Mouse (Mus musculus) liver, embryonic 15.5 days (tissue): Measurements from ENCODE around the gene Atg4a-ps. TPM values are rescaled to one million over a fixed set of nuclear protein-coding genes. Genes with fewer than 3 reads are reported as not detected.

ENCODE experiments used
- ATAC-seq: fragments of 200-750 bp; cut with Nextera tagmentation; 2 replicates; pipeline ENCODE4 v1.8.0; 2017; ENCODE audit warnings: moderate number of reproducible peaks, mild to moderate bottlenecking, moderate library complexity; ENCODE audit not compliant: insufficient read depth
- H3K27ac ChIP-seq: fragments of 300-500 bp; sonication (generic); replicated peaks from 2 replicates; pipeline ENCODE4 v1.5.1; 2015; ENCODE audit warnings: mild to moderate bottlenecking, inconsistent platforms
- H3K27me3 ChIP-seq: fragments of 300-500 bp; sonication (generic); 2 replicates; pipeline ENCODE4 v1.6.1; 2015; ENCODE audit warnings: mild to moderate bottlenecking, inconsistent platforms
- H3K36me3 ChIP-seq: fragments of 300-500 bp; sonication (generic); replicated peaks from 2 replicates; pipeline ENCODE4 v1.6.1; 2015; ENCODE audit warnings: moderate library complexity, mild to moderate bottlenecking, inconsistent platforms
- H3K4me1 ChIP-seq: fragments of 300-500 bp; sonication (generic); replicated peaks from 2 replicates; pipeline ENCODE4 v1.6.1; 2015; ENCODE audit warnings: inconsistent platforms
- H3K4me2 ChIP-seq: fragments of 300-500 bp; sonication (generic); 2 replicates; pipeline ENCODE4 v1.6.1; 2015; ENCODE audit warnings: moderate library complexity, mild to moderate bottlenecking, inconsistent platforms
- H3K4me3 ChIP-seq: fragments of 300-500 bp; sonication (generic); replicated peaks from 2 replicates; pipeline ENCODE4 v1.5.1; 2015; ENCODE audit warnings: mild to moderate bottlenecking, inconsistent platforms
- H3K9ac ChIP-seq: fragments of 300-500 bp; sonication (generic); 2 replicates; pipeline ENCODE4 v1.6.1; 2015; ENCODE audit warnings: moderate library complexity, mild to moderate bottlenecking, inconsistent platforms
- H3K9me3 ChIP-seq: fragments of 300-500 bp; sonication (generic); replicated peaks from 2 replicates; pipeline ENCODE4 v1.6.1; 2016; ENCODE audit warnings: inconsistent platforms
- WGBS: fragments of 180-500 bp; shearing (Covaris S2); methylation state at CpG from one replicate; pipeline ENCODE4 v1.1.7; 2015; ENCODE audit warnings: mixed read lengths; ENCODE audit not compliant: insufficient replicate concordance; 5-methylcytosine and 5-hydroxymethylcytosine counted together
- microRNA-seq: library from miRNA; unstranded; fragments of <30 nt; microRNA quantifications from one replicate; pipeline ENCODE4, GENCODE M21; 2016
- polyA plus RNA-seq: library from polyadenylated mRNA; unstranded; fragments of >200 nt; fragmentation: Nextera tagmentation; extraction: Ambion mirVana; gene quantifications from 2 replicates; pipeline ENCODE4 v1.2.1, GENCODE M21; 2015

Gene Atg4a-ps
- polyA plus RNA-seq, 1 experiment from 2014 or later, result 0.15 TPM

DNA sequence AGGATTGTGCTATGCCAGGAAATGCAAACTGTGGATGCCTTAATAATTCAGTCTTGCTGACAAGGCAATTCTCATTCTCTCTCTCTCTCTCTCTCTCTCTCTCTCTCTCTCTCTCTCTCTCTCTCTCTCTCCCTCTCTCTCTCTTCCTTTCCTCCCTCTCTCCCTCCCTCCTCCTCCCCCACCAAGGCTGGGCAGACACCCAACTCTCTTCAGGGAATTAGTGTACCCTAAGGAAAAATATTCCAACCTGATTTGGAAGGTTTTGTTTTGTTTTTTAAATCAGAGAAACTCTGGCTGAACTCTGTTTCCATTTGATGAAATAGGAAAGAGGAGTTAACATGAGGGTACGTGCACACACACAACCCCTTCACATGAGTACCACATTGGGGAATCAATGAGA is 44.3 kb downstream of the Atg4a-ps start:
- WGBS, result 57% methylated on average over 1 of the region's 1 CpGs
- no peaks in the 10 kb centered on the region for H3K27me3 ChIP-seq
- no peak overlapping the region for H3K27ac ChIP-seq
- no peak for ATAC-seq
- no peaks in the 10 kb centered on the region for H3K4me1 ChIP-seq
- H3K9me3 ChIP-seq, result no peaks in the 10 kb centered on the region
- H3K9ac ChIP-seq, result no peak overlapping the region
- no peak overlapping the region for H3K4me2 ChIP-seq
- H3K36me3 ChIP-seq, result no peaks in the 10 kb centered on the region
- no peak overlapping the region for H3K4me3 ChIP-seq

DNA sequence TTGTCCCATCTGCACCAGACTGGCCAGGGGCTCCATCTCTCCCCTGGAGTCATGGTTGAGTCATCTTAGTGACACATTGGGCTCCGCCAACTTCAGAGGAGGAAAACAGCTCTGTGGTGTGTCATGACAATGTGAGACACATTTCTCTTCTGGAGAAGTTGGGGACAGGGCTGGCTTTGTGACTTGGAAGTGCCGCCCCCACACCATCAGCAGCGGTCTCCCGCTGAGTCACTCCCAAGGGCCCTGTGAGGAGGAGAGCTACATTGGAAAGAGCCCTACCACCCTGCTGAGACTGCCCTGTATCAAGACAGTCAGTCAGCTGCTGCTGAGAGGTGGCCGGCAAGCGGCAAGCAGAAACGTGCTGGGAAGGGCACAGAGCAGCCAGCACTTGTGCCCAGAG is 44.9 kb downstream of the Atg4a-ps start:
- Histone ChIP-seq H3K9me3 (no peaks in the 10 kb centered on the region), H3K4me1 (no peaks in the 10 kb centered on the region), H3K4me2 (no peak overlapping the region), H3K36me3 (no peaks in the 10 kb centered on the region), H3K9ac (no peak overlapping the region), H3K27ac (no peak overlapping the region), H3K4me3 (no peak overlapping the region), H3K27me3 (no peaks in the 10 kb centered on the region)
- WGBS, result 44% methylated on average over 7 of the region's 7 CpGs
- no peak for ATAC-seq

DNA sequence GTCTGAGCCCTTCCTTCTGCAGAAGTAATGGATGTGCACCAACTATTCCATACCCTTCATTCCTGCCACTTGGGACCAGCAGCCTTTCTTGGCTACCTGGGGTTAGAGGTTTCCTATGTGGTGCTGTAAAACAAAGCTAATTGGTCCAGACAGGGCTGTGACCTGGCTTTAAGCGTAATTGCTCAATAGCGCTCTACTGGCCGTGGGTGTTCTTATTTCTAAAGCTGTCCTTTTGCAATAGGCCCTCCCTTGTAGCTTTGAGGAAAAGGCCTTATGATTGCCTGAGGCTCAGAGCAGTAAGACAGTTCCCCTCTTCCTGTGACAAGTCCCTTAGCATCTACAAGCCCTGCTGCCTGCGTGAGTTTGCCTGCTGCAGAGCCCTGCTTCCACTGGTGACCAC is 48.3 kb downstream of the Atg4a-ps start:
- Histone ChIP-seq H3K4me1 (no peaks in the 10 kb centered on the region), H3K36me3 (no peaks in the 10 kb centered on the region), H3K9ac (no peak overlapping the region), H3K27me3 (no peaks in the 10 kb centered on the region), H3K9me3 (no peaks in the 10 kb centered on the region), H3K27ac (no peak overlapping the region), H3K4me3 (no peak overlapping the region), H3K4me2 (no peak overlapping the region)
- 66% methylated on average over 4 of the region's 4 CpGs for WGBS
- no peak for ATAC-seq

GRCm38 (mm10) chr3:103595271-103595810 is 50.5 kb downstream of the Atg4a-ps start:
- no peak overlapping the region for H3K27ac ChIP-seq
- ATAC-seq, result no peak
- H3K4me1 ChIP-seq, result no peaks in the 10 kb centered on the region

More at GRCm38 (mm10) chr3:103595271-103595810, 50.5 kb downstream of the Atg4a-ps start:
- WGBS, result 63% methylated on average over 7 of the region's 7 CpGs
- Histone ChIP-seq H3K4me3 (no peak overlapping the region), H3K27me3 (no peaks in the 10 kb centered on the region), H3K36me3 (no peaks in the 10 kb centered on the region), H3K9ac (no peak overlapping the region), H3K4me2 (no peak overlapping the region), H3K9me3 (no peaks in the 10 kb centered on the region)

Small RNA genes lying within 50 kb of the gene (microRNA-seq; reads per million reads assigned to microRNA genes)
- gene Gm25325, result not detected

Other genes with a start within 250 kb of the Atg4a-ps start
- 0.02 TPM in 1 of 2 replicates, not detected in the other for gene Syt6, start 70.8 kb downstream of the Atg4a-ps start, polyA plus RNA-seq
- 2.5 and 2.8 TPM in 2 replicates for gene Olfml3, start 91.9 kb upstream of the Atg4a-ps start, polyA plus RNA-seq
- gene Gm10964, start 93.3 kb upstream of the Atg4a-ps start, polyA plus RNA-seq, result not detected in 2 replicates
- gene Hipk1, start 145.5 kb upstream of the Atg4a-ps start, polyA plus RNA-seq, result 15.3 and 17.7 TPM in 2 replicates
- 29.7 and 31.9 TPM in 2 replicates for gene Dclre1b, start 163.4 kb upstream of the Atg4a-ps start, polyA plus RNA-seq
- gene Ap4b1, start 163.5 kb upstream of the Atg4a-ps start, polyA plus RNA-seq, result 13.0 and 15.4 TPM in 2 replicates
- 1.1 and 1.2 TPM in 2 replicates for gene Gm43064, start 163.5 kb upstream of the Atg4a-ps start, polyA plus RNA-seq
- 1.5 TPM in 2 replicates for gene Bcl2l15, start 186.5 kb upstream of the Atg4a-ps start, polyA plus RNA-seq
- 3.5 and 4.1 TPM in 2 replicates for gene Ptpn22, start 213.7 kb upstream of the Atg4a-ps start, polyA plus RNA-seq